Mouse (Mus musculus): ENCODE data around the gene Ugt2a3. TPM values are rescaled to one million over a fixed set of nuclear protein-coding genes. Genes with fewer than 3 reads are reported as not detected.
"Not testable (repeated sequence)": the region's sequence is repeated elsewhere in the genome, so short reads cannot be mapped to it uniquely, and the experiment has no call there.

Ugt2a3 gene
- not detected for polyA plus RNA-seq (2017; shearing (Covaris generic))

DNA sequence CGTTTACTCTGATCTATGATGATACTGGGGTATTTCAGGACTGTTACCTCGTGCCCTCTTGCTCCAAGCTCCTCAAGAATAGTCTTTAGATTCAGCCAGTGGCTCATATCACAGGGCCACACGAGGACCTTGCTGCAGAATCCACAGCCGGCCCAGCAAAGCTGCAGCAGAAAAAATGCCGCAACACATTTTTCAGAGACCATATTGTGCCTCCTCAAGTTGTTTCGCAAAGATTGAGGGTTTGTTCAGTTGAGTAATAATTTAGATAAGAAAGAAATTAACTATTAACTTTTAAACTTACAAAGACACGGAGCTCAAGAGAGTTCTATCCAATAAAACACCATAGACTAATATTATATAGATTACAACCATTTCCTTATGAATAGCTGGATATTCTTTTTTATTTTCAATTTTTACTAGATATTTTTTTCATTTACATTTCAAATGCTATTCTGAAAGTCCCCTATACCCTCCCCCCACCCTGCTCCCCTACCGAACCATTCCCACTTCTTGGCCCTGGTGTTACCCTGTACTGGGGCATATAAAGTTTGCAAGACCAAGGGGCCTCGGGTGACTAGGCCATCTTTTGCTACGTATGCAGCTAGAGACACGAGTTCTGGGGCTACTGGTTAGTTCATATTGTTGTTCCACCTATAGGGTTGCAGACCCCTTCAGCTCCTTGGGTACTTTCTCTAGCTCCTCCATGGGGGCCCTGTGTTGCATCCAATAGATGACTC, at the start of gene Ugt2a3:
Gene Ugt2a3, minus strand, starts transcription at position 235 of the 737 bp plus-strand sequence.
- ATAC-seq, result no peak

DNA sequence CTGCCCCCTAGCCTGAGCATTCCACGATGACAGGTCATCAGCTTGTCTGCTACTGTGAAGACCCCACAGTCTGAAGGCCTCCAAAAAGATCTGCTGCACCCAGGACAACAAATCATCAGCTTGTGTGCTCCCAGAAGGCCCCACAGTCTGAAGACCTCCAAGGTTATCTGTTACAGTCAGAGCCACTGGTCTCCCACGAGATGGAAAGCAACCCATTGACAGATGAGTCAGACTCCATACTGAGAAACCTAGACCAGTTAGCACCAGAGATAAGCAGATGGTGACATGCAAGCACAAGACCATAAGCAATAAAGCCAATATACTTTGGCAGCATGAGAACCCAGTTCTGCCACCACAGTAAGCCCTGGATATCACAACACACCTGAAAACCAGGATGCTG, 43.2 kb upstream of the Ugt2a3 start:
- no peak for ATAC-seq

DNA sequence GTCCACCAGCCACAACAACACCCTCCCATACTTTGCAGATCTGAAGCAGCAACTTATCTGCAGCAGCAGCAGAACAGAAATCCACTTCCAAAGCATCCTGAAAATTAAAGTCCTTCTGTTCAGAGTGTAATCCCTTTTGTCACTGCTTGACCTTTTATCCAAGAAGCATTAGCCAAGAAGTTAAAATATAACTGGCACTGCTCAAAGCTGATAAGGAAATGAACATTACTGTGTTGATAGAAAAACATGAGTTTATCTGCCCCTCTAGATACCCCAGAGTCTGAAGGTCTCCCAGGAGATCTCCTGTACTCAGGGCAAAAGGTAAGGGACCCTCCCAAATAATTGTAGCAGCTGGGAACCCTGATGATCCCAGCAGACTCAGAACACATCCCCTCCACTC, 42.8 kb upstream of the Ugt2a3 start:
- no peak for ATAC-seq

DNA sequence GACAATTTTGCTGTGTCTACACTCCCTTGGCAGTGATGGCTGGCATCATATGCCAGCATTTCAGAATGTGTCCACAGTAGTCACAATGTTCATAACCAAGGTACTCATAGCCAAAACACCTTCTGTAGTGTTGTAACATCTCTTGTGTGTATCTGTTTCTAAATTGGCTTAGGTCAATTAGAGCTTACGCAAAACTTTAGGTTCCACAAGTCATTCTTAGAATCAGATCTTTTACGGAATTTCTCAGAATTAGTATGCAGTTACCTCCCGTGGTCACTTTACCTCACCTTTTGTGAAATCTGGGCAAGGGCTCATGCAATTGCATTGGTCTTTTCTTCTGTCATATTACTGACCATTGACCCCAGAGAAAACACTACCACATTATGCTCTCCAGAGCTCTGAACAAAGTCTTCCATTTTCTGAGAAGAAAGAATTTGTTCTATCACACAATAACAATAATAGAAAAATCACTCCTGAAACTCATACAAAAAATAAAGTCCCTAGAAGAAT, 38.9 kb upstream of the Ugt2a3 start:
- no peak for ATAC-seq

DNA sequence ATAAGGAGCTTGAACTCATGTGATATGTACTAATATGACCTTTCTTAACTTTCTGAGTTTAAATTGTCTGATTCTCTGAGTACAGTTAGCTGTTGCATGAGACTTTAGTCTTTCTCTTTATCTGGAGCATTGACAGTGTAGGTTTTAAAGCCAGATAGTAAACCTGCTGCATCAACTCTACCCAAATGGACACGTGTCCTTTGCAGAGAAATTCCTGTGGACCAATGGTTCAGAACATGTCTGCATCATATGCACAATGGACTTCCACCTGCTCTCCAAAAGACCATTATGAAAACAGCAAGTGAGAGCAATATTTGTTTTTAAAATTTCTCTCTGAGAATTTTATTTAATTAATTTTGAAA, 36.5 kb upstream of the Ugt2a3 start:
- ATAC-seq, result no peak

DNA sequence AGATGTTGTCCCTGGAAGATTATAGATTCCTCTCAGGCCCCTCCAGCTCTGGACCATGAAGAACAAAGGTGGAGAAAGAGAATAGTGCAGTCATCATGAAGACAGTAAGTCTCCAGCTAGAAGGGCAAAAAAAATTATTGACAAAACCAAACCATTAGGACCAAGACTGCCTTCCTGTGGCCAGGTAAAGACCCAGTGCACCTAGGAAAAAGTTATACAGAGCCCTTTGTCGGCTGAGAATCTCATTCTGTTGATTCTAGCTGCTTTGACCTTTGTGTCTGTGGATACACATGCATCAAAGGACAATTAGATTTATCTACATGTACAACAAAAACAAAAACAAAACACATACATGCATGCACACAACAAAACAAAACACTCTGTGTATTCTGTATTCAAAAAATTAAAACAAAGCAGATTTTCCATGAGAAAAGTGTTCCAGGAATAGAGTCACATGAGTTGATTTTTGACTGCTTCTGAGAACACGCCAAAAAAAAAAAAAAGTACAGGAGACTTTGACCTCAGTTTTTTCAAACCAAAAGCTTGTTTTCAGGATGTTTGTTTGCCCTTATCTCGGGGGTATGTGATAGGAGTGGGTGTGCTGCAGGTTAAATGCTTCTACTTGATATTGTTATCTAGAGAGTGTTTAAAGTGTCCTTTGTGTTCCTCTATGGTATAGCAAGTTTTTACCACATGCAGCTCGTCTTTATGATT, 36.0 kb upstream of the Ugt2a3 start:
- not testable (repeated sequence) for ATAC-seq

DNA sequence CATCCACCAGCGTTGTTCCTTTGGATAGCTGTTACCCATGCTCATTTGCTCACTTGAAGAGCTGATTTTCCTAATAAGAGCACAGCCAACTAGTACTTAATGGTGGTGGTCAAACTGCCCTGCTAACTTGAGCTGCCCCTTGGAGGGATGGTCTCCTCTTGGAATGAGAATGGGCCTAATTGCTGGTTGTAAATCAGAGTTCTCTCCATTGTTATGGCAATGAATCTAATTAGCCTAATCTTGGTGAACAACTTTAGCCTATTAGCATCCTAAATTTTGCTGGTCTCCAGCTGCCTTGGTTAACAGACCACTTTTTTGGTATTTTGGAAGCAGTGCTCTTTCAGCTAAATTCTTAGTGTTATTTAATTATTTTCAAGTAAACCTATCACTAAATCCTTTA, 13.4 kb upstream of the Ugt2a3 start:
- ATAC-seq, result no peak

DNA sequence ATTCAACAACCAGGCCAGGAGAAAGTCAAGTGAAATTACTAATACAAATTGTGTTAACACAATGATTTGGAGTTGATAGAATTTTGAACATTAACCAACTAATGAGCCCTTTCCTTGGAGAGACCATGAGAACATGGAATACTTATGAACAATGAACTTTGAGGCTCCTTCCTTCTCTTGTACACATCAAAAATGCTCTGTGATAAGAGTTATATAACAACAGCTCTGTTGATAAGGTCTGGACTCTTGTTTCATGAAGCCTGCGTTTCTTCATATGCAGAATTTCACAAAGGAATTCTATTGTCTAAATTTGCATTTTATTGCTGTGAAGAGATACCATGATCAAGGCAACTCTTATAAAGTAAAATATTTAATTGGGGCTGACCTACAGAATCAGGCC, 12.2 kb upstream of the Ugt2a3 start:
- not testable (repeated sequence) for ATAC-seq

DNA sequence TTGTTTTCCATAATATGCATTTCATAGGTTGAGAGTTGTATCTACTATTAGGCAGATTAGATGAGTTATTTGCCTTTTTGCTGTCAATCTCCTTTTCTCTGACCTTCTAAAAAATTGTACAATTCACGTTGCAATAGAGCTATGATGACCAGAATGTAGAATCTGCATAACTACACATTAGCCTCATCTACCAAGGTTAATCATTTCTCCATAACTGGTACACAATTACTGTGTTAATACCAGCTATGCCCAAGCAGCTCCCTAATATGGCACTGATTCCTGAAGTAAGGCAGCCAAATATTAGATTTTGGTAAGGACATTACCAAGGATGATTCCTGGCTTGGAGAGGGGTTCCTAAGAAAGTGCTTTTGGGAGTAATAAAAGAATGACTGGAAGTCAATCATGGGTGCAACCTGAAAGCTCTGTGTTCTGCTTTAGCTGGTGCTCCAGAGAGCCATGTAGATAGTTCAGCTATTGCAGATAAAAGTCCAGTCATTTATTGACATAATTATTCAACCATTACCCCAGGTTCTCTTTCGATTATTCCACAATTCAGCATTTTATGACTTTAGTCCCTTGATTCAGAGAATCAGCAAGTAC, 10.6 kb upstream of the Ugt2a3 start:
- ATAC-seq, result not testable (repeated sequence)

DNA sequence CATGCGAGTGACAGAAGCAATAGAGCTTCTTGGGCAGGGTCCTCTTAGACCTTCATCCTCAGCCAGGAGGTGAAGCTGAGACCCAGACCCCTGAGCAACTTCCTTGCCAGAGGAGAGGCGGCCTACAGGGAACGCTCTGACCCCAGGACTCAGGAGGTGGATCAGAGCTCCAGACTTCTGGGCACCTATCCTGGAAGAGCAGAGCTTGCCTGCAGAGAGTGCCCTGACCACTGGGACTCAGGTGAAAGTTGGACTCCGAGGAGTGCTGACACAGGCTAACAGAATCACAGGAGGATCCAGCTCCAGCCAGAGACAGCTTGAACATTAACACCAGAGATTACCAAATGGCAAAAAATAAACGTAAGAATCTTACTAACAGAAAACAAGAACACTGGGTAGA, 3.5 kb upstream of the Ugt2a3 start:
- no peak for ATAC-seq

DNA sequence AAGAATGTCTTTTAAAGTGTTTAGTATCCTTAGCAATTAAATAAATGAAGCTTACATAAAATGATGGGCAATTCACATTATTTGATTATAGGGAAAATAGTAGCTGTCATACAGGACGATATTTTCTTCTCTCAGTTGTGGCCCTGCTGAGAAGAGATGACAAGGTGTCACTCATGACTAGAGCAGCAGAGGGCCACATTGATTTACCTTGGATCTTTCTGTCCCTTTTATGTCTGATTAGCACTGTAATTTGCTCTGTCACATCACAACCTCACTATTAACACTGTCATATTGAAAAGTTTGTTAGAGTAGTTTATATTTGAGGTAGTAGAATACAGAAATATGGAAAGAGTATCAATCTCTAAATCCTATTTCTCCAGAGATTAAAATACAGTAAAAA, 1.8 kb downstream of the Ugt2a3 start:
- no peak for ATAC-seq

DNA sequence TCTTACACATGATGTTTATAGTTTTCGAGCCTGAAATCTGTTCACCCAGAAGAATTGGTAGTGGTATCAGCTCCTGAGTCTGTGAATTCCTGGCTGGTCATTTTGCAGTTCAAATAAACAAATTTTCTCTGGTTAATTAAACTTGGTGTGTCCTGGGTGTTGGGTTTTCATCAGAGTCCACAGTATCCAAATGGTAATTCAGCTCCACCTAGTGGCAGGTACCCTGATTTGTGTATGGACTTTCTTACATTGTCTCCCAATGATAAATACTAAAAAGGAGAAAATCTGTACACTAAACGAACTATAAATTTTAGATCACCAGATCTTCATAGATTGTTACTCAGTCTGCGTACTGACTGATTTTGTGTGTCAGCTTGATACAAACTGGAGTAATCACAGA, 3.4 kb downstream of the Ugt2a3 start:
- no peak for ATAC-seq

DNA sequence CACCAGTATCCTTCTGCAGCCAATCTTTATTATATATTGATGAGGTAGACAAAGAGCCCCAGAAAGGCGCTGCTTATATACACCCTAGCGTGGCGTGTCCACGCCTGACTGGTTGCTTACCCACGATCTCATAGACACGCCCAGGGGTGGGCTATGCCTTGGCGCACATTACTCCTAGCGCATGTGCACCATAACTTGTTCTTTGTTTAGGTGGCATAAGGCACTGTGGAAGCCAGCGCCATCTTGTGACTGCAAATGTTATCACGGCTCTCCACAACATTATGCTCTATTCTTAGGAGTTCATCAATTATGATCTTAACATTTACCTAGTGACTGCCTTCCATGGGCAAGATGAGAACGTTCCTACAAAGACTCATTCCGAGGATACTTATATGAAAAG, 25.6 kb downstream of the Ugt2a3 start:
- ATAC-seq, result no peak

DNA sequence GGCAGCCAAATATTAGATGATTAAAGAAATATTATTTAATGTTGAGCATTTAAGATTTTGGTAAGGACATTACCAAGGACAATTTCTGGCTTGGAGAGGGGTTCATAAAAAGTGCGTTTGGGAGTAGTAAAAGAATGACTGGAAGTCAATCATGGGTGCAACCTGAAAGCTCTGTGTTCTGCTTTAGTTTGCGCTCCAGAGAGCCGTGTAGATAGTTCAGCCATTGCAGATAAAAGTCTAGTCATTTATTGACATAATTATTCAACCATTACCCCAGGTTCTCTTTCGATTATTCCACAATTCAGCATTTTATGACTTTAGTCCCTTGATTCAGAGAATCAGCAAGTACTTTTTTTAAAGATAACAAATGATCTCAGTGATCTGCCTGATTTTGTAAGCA, 50.8 kb downstream of the Ugt2a3 start:
- ATAC-seq, result not testable (repeated sequence)

DNA sequence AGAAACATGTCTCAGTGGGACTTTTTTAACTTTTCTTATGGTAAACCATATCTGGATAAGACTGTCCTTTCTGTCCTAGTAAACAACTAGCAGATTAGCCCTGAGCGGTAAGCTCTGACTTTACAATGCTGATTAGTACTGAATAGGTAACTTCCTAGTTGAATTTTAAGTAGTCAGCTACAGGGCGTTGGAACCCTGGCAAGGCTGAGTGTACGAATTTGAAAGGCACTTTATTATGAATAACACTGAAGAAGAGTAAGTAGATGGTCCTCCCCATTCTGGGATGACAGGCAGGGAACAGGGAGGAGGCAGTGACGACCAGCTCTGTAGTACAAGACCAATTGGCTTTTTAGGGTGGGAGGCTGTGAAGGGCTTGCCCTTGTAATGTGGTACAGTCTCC, 61.0 kb downstream of the Ugt2a3 start:
- ATAC-seq, result not testable (repeated sequence)

DNA sequence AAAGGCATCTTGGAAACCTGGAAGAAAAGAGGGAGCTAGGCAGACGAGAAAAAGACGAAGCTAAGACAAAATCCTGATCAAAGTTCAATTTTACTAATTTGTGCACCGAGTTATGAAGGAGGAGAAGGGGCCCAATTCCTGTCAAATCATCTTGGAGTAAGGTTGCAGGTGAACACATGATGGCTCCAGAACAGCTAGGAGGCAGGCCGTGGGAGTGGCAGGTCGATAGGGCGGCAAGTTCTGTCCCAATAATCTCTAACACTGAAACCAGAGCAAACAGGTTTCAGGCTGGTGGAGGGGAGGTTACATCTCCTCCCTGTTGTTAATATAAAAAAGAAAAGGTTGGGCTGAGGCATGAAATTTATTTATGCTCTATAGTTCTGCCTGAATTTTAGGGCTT, 61.4 kb downstream of the Ugt2a3 start:
- no peak for ATAC-seq

Other genes with a start within 250 kb of the Ugt2a3 start
- gene Ugt2b36, start 244.6 kb downstream of the Ugt2a3 start, polyA plus RNA-seq (2017; shearing (Covaris generic)), result not detected
- gene Ugt2b5, start 196.9 kb downstream of the Ugt2a3 start, polyA plus RNA-seq (2017; shearing (Covaris generic)), result not detected
- gene Ugt2b37, start 82.4 kb downstream of the Ugt2a3 start, polyA plus RNA-seq (2017; shearing (Covaris generic)), result not detected
- not detected for gene Ugt2b38, start 87.0 kb upstream of the Ugt2a3 start, polyA plus RNA-seq (2017; shearing (Covaris generic))
- gene Ugt2a2, start 145.1 kb upstream of the Ugt2a3 start, polyA plus RNA-seq (2017; shearing (Covaris generic)), result not detected
- not detected for gene Gm43638, start 149.6 kb upstream of the Ugt2a3 start, polyA plus RNA-seq (2017; shearing (Covaris generic))
- not detected for gene Ugt2a1, start 153.7 kb upstream of the Ugt2a3 start, polyA plus RNA-seq (2017; shearing (Covaris generic))
- gene Sult1b1, start 201.0 kb upstream of the Ugt2a3 start, polyA plus RNA-seq (2017; shearing (Covaris generic)), result not detected
- under 1 TPM in 1 of 2 experiments, not detected in 1; 0.13 TPM for gene Sult1d1, start 231.8 kb upstream of the Ugt2a3 start, polyA plus RNA-seq (2017; shearing (Covaris generic))